ENCODE assay signal across 27 mouse cellular contexts in the genomic region with DNA sequence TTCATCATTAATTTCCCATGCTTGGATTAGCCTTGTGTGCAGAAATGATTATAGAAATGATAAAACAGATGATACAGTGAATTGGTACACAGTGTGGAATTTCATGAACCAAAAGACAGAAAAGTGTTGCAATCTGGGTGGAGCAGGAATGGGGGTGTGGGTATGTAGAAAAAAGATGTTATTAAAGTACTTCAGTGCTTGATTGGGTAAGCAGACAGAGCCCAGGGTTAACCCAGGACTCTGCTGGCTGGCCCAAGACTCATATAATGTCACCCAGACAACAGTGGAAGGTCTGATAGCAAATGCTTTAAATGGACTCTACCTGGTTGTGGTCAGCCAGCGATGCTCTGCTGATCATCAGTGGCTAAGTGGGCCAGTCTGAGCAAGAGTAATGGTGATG.
"Had no signal": no experiment of that assay in that cellular context is flagged by ENCODE, and none has a peak within 500 bp of the region (broad histone marks: within the 10 kb centered on the region; RNA-seq: fewer than 3 reads in every experiment).

No protein-coding gene starts in this region.

- H3K9ac ChIP-seq: heart, embryonic 13.5 days; heart, embryonic 15.5 days; hindbrain, embryonic 13.5 days; hindbrain, embryonic 15.5 days; limb, embryonic 12.5 days; liver, embryonic 13.5 days; liver, embryonic 15.5 days had no signal

- H3K27me3 ChIP-seq: heart, embryonic 13.5 days; heart, embryonic 15.5 days; hindbrain, embryonic 13.5 days; hindbrain, embryonic 15.5 days; limb, embryonic 12.5 days; liver, embryonic 15.5 days had no signal

- H3K4me2 ChIP-seq: heart, embryonic 11.5 days; heart, embryonic 13.5 days; heart, embryonic 15.5 days; hindbrain, embryonic 13.5 days; hindbrain, embryonic 15.5 days; limb, embryonic 12.5 days; liver, embryonic 11.5 days; liver, embryonic 13.5 days; liver, embryonic 15.5 days had no signal

- H3K4me1 ChIP-seq: heart, embryonic 13.5 days; heart, embryonic 15.5 days; hindbrain, embryonic 13.5 days; hindbrain, embryonic 15.5 days; limb, embryonic 10.5 days; limb, embryonic 12.5 days; liver, embryonic 13.5 days; liver, embryonic 15.5 days had no signal

- H3K9me3 ChIP-seq: heart, embryonic 13.5 days; heart, embryonic 15.5 days; hindbrain, embryonic 13.5 days; hindbrain, embryonic 15.5 days; limb, embryonic 10.5 days; limb, embryonic 12.5 days; liver, embryonic 13.5 days; liver, embryonic 15.5 days had no signal

- DNase-seq: gastrocnemius, adult 2 months; gastrocnemius, postnatal 10 days; gastrocnemius, postnatal 25 days; heart, adult 2 months; heart, postnatal 14 days; heart, postnatal 36 days; kidney, adult 11 months; kidney, adult 2 months; kidney, adult 9 months; kidney, postnatal 10 days; kidney, postnatal 25 days; kidney, postnatal 4 days; liver; liver, embryonic 13.5 days had no signal

- H3K4me3 ChIP-seq: gastrocnemius, adult 2 months; heart, adult 2 months; heart, embryonic 13.5 days; heart, embryonic 15.5 days; hindbrain, embryonic 13.5 days; hindbrain, embryonic 15.5 days; layer of hippocampus, adult 2 months; left cerebral cortex, adult 2 months; limb, embryonic 10.5 days; limb, embryonic 12.5 days; liver, embryonic 13.5 days; liver, embryonic 15.5 days had no signal

- H3K27ac ChIP-seq: gastrocnemius, adult 2 months; heart, adult 2 months; heart, embryonic 13.5 days; heart, embryonic 15.5 days; hindbrain, embryonic 13.5 days; hindbrain, embryonic 15.5 days; hindbrain, postnatal 0 days; layer of hippocampus, adult 2 months; left cerebral cortex, adult 2 months; limb, embryonic 10.5 days; limb, embryonic 12.5 days; liver, embryonic 13.5 days; liver, embryonic 15.5 days had no signal

- ATAC-seq: hindbrain, postnatal 0 days; intestine, embryonic 16.5 days had no signal

- H3K36me3 ChIP-seq: heart, embryonic 13.5 days; heart, embryonic 15.5 days; hindbrain, embryonic 13.5 days; hindbrain, embryonic 15.5 days; limb, embryonic 10.5 days; limb, embryonic 12.5 days; liver, embryonic 13.5 days; liver, embryonic 15.5 days had no signal
